ENCODE assay signal across 8 mouse cellular contexts in genomic region chr4:140531024-140531423, GRCm38 (mm10).
DNase-seq lines count a peak whose midpoint lies in the region.

No protein-coding gene starts in this region.

- DNase-seq in embryo, embryonic 10 days (ENCODE audit: low spot score) = peak; percentile 65
- no peak for DNase-seq in embryo, embryonic 11 days
- peak; percentile 42 for DNase-seq in urinary bladder, postnatal 14 days (ENCODE audit: low spot score)
- no peak for DNase-seq in urinary bladder, postnatal 25 days (ENCODE audit: low spot score)
- peak; percentile 13 for DNase-seq in large intestine, adult 2 months (ENCODE audit: low read depth, low spot score)
- no peak for DNase-seq in left cerebral cortex, postnatal 10 days (ENCODE audit: extremely low spot score in 1 of 2, low spot score in 2 of 2)
- DNase-seq in left cerebral cortex, adult 8-10 months (ENCODE audit: low spot score in 2 of 2) = no peak
- DNase-seq in heart, adult 18-20 months = no peak

- WGBS in large intestine, adult 2 months = 29% methylated on average over 9 of the region's 9 CpGs

- intact Hi-C loops in left cerebral cortex, postnatal 10 days (cut with DNase I) = no loop called here

Comparison
In these comparisons a context has a peak if more than half of its experiments do, and no peak if none do; other contexts are left out.
1. DNase-seq: peak in embryo, embryonic 10 days (single experiment), urinary bladder, postnatal 14 days (single experiment) and large intestine, adult 2 months (single experiment); none in embryo, embryonic 11 days (single experiment), urinary bladder, postnatal 25 days (single experiment), left cerebral cortex, postnatal 10 days (0 of 2), left cerebral cortex, adult 8-10 months (0 of 2) and heart, adult 18-20 months (0 of 2).